Mouse (Mus musculus): ENCODE data around the gene Plxnb2. TPM values are rescaled to one million over a fixed set of nuclear protein-coding genes. Genes with fewer than 3 reads are reported as not detected.

Plxnb2 gene
- polyA plus RNA-seq, 1 experiment from 2014 or later = 157 TPM

DNA sequence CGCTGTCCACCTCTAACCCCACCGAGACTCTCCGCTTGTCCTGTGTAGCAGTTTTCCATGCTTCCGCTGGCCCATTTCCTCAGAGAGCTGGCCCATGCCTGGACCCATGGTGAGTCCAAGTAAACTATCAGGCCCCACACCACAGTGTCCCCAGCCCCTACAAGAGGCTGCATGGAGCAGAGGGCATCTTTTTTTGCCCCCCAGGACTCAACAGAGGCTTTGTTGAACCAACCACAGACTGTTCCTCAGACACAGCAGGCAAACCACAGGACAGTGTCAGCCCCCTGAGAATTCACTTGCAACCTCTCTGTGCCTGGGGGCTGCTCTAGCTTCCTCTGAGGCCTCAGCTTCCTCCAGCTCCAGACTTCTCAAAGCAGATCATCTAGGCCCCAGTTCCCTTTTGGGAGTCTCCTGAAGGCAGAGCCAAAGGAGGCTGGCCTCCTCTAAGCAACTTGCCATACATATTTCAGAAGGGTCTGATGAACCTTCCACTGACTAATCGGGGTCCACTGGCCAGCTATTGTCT is 9.0 kb downstream of the Plxnb2 start:
- H3K9ac ChIP-seq (replicated peaks) = no peak overlapping the region
- no peak overlapping the region for H3K4me3 ChIP-seq (replicated peaks)
- H3K4me2 ChIP-seq = no peak overlapping the region
- 94% methylated on average over 5 of the region's 5 CpGs for WGBS
- peaks cover 78% of the 10 kb centered on the region for H3K4me1 ChIP-seq (replicated peaks)
- no peaks in the 10 kb centered on the region for H3K9me3 ChIP-seq
- no peak for ATAC-seq (ENCODE audit: insufficient number of reproducible peaks, insufficient read depth, low FRiP score, low TSS enrichment, low read depth)
- H3K36me3 ChIP-seq = peaks cover 32% of the 10 kb centered on the region
- H3K27me3 ChIP-seq = no peaks in the 10 kb centered on the region
- no peak overlapping the region for H3K27ac ChIP-seq

GRCm38 (mm10) chr15:89170102-89170501 is 10.5 kb downstream of the Plxnb2 start:
- peaks cover 47% of the 10 kb centered on the region for H3K36me3 ChIP-seq
- peak overlapping the region; percentile 38; the same call in 1 of the 2 replicates for H3K4me2 ChIP-seq
- H3K9ac ChIP-seq (replicated peaks) = 0 out of 2 replicates have a peak overlapping the region, but pooled peaks have one; percentile 12

DNA sequence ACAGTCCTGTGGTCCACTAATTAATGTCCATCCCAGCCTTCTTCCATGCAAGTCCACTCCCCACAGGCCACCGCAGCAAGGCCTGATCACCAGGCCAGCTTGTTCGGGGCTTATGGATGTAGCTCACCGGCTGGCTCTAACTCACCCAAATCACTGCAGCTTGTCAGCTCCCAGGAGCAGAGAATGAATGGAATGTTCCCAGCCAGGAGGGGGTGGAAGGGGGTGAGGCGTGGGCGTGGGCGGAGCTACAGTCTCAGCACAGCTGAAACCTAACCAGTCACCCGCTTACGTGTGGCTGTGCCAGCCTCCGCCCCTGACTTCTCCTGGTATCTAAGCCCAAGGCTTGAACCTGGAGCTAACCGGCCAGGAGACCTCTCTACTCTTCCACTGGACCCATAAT is 11.2 kb downstream of the Plxnb2 start:
- WGBS = 7% methylated on average over 10 of the region's 10 CpGs
- Histone ChIP-seq H3K4me2 (peak overlapping the region; percentile 38), H3K4me3 (replicated peaks) (peak overlapping the region; percentile 6; the same call in 1 of the 2 replicates), H3K9ac (replicated peaks) (no peak overlapping the region), H3K36me3 (peaks cover 54% of the 10 kb centered on the region), H3K27ac (peak overlapping the region; percentile 77), H3K9me3 (no peaks in the 10 kb centered on the region), H3K4me1 (replicated peaks) (peaks cover 57% of the 10 kb centered on the region), H3K27me3 (no peaks in the 10 kb centered on the region)
- ATAC-seq (ENCODE audit: insufficient number of reproducible peaks, insufficient read depth, low FRiP score, low TSS enrichment, low read depth) = peak; percentile 69

More at GRCm38 (mm10) chr15:89170102-89170501, 10.5 kb downstream of the Plxnb2 start:
- Histone ChIP-seq H3K9me3 (no peaks in the 10 kb centered on the region), H3K4me3 (replicated peaks) (no peak overlapping the region), H3K27ac (peak overlapping the region; percentile 77), H3K4me1 (replicated peaks) (peaks cover 64% of the 10 kb centered on the region), H3K27me3 (no peaks in the 10 kb centered on the region)
- WGBS = 55% methylated on average over 3 of the region's 3 CpGs
- no peak for ATAC-seq (ENCODE audit: insufficient number of reproducible peaks, insufficient read depth, low FRiP score, low TSS enrichment, low read depth)

DNA sequence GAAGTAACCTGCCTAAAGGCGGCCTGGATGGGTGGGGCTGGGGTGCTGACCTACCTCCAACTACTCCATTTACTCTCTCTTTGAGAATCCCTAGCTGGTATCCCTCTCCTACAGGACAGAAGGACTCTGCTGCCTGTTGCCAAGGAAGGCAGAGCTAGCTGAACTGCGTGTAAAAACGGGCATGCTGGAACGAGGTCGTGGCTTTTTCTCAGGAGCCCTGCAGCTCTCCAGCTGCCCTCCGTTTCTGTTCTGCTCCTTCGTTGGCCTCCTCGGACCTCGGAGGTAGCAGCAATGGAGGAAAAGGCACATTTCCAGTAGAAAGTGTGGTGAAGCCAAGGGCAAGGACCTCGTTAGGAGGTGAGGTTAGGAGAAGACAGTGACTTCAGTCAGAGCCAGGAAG is 11.7 kb downstream of the Plxnb2 start:
- Histone ChIP-seq H3K9ac (replicated peaks) (no peak overlapping the region), H3K27ac (peak overlapping the region; percentile 77), H3K27me3 (no peaks in the 10 kb centered on the region), H3K9me3 (no peaks in the 10 kb centered on the region), H3K4me2 (peak overlapping the region; percentile 38), H3K4me1 (replicated peaks) (peaks cover 52% of the 10 kb centered on the region), H3K36me3 (peaks cover 59% of the 10 kb centered on the region), H3K4me3 (replicated peaks) (peak overlapping the region; percentile 6; the same call in 1 of the 2 replicates)
- ATAC-seq (ENCODE audit: insufficient number of reproducible peaks, insufficient read depth, low FRiP score, low TSS enrichment, low read depth) = no peak
- 57% methylated on average over 10 of the region's 10 CpGs for WGBS

DNA sequence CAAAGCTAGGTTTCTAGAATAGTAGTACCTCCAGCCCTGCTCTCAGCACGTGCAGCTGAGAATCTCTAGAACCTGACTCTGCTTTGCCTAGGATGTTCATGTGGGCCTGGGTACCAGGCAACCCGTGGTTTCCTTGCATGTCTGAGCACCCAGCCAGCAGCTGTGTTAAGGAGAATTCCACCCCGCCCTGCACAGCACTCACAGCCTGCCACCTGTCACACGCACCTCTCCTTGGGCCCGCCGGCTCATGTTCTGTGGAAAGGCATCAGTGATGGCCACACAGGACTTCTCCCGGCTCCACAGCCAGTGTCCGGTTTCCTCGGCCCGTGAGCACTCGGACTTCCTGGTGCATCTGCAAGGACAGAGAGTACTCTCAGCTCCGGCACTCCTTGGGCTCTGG is 15.1 kb downstream of the Plxnb2 start:
- Histone ChIP-seq H3K9ac (replicated peaks) (no peak overlapping the region), H3K4me2 (no peak overlapping the region), H3K36me3 (peaks cover 93% of the 10 kb centered on the region), H3K9me3 (no peaks in the 10 kb centered on the region), H3K4me1 (replicated peaks) (peaks cover 18% of the 10 kb centered on the region), H3K27ac (no peak overlapping the region), H3K4me3 (replicated peaks) (no peak overlapping the region), H3K27me3 (no peaks in the 10 kb centered on the region)
- no peak for ATAC-seq (ENCODE audit: insufficient number of reproducible peaks, insufficient read depth, low FRiP score, low TSS enrichment, low read depth)
- WGBS = 90% methylated on average over 12 of the region's 12 CpGs

DNA sequence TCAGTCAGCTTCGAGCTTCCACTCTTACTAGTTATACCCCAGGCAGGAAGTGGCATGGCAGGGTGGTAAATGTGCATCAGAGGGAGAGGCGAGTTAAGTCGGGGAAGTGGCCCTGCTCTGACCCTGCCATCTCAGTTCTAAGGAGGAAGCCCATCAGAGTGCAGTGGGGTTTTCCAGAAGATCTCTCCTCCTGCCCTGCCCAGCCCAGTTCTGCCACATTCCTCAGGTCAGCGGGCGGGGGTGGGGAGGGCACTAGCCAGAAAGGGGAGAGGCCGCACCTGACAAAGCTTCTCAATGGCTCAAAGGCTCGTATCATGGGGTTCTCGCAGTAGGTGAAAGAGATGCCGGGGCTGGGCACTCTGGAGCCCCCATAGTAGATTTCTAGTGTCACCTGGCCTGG is 19.2 kb downstream of the Plxnb2 start:
- H3K9me3 ChIP-seq = no peaks in the 10 kb centered on the region
- 85% methylated on average over 9 of the region's 9 CpGs for WGBS
- H3K9ac ChIP-seq (replicated peaks) = no peak overlapping the region
- no peak for ATAC-seq (ENCODE audit: insufficient number of reproducible peaks, insufficient read depth, low FRiP score, low TSS enrichment, low read depth)
- peaks cover 100% of the 10 kb centered on the region for H3K36me3 ChIP-seq
- H3K4me1 ChIP-seq (replicated peaks) = no peaks in the 10 kb centered on the region
- H3K4me3 ChIP-seq (replicated peaks) = no peak overlapping the region
- no peaks in the 10 kb centered on the region for H3K27me3 ChIP-seq
- no peak overlapping the region for H3K4me2 ChIP-seq
- no peak overlapping the region for H3K27ac ChIP-seq

- H3K4me3 ChIP-seq (replicated peaks) = no peak overlapping the region
- no peaks in the 10 kb centered on the region for H3K9me3 ChIP-seq
- no peak overlapping the region for H3K4me2 ChIP-seq
- H3K36me3 ChIP-seq = peaks cover 100% of the 10 kb centered on the region
- 95% methylated on average over 16 of the region's 16 CpGs for WGBS
- no peak for ATAC-seq (ENCODE audit: insufficient number of reproducible peaks, insufficient read depth, low FRiP score, low TSS enrichment, low read depth)
- H3K27ac ChIP-seq = no peak overlapping the region
- no peaks in the 10 kb centered on the region for H3K4me1 ChIP-seq (replicated peaks)
- H3K27me3 ChIP-seq = no peaks in the 10 kb centered on the region
- H3K9ac ChIP-seq (replicated peaks) = no peak overlapping the region
These were observed 22.1 kb downstream of the Plxnb2 start for GRCm38 (mm10) chr15:89158516-89158915.

- Histone ChIP-seq H3K27ac (no peak overlapping the region), H3K36me3 (peaks cover 96% of the 10 kb centered on the region), H3K27me3 (no peaks in the 10 kb centered on the region), H3K4me3 (replicated peaks) (no peak overlapping the region), H3K9me3 (no peaks in the 10 kb centered on the region), H3K4me1 (replicated peaks) (no peaks in the 10 kb centered on the region), H3K4me2 (no peak overlapping the region), H3K9ac (replicated peaks) (no peak overlapping the region)
- no peak for ATAC-seq (ENCODE audit: insufficient number of reproducible peaks, insufficient read depth, low FRiP score, low TSS enrichment, low read depth)
- 67% methylated on average over 7 of the region's 7 CpGs for WGBS
These were observed 22.6 kb downstream of the Plxnb2 start for GRCm38 (mm10) chr15:89157954-89158353.

GRCm38 (mm10) chr15:89152312-89152711 is 28.3 kb downstream of the Plxnb2 start:
- no peak for ATAC-seq (ENCODE audit: insufficient number of reproducible peaks, insufficient read depth, low FRiP score, low TSS enrichment, low read depth)
- no peak overlapping the region for H3K4me2 ChIP-seq

GRCm38 (mm10) chr15:89150041-89150390 is 30.6 kb downstream of the Plxnb2 start:
- no peak for ATAC-seq (ENCODE audit: insufficient number of reproducible peaks, insufficient read depth, low FRiP score, low TSS enrichment, low read depth)
- H3K27ac ChIP-seq = no peak overlapping the region
- peaks cover 17% of the 10 kb centered on the region for H3K36me3 ChIP-seq
- peaks cover 41% of the 10 kb centered on the region for H3K4me1 ChIP-seq (replicated peaks)
- WGBS = 2% methylated on average over 13 of the region's 13 CpGs
- H3K9me3 ChIP-seq = no peaks in the 10 kb centered on the region
- peak overlapping the region; percentile 98 for H3K4me2 ChIP-seq
- H3K9ac ChIP-seq (replicated peaks) = no peak overlapping the region
- peak overlapping the region; percentile 71 for H3K4me3 ChIP-seq (replicated peaks)
- H3K27me3 ChIP-seq = peaks cover 47% of the 10 kb centered on the region

More at GRCm38 (mm10) chr15:89152312-89152711, 28.3 kb downstream of the Plxnb2 start:
- Histone ChIP-seq H3K9me3 (no peaks in the 10 kb centered on the region), H3K4me1 (replicated peaks) (peaks cover 27% of the 10 kb centered on the region), H3K27me3 (peaks cover 26% of the 10 kb centered on the region), H3K4me3 (replicated peaks) (no peak overlapping the region), H3K36me3 (peaks cover 40% of the 10 kb centered on the region), H3K27ac (no peak overlapping the region), H3K9ac (replicated peaks) (no peak overlapping the region)

DNA sequence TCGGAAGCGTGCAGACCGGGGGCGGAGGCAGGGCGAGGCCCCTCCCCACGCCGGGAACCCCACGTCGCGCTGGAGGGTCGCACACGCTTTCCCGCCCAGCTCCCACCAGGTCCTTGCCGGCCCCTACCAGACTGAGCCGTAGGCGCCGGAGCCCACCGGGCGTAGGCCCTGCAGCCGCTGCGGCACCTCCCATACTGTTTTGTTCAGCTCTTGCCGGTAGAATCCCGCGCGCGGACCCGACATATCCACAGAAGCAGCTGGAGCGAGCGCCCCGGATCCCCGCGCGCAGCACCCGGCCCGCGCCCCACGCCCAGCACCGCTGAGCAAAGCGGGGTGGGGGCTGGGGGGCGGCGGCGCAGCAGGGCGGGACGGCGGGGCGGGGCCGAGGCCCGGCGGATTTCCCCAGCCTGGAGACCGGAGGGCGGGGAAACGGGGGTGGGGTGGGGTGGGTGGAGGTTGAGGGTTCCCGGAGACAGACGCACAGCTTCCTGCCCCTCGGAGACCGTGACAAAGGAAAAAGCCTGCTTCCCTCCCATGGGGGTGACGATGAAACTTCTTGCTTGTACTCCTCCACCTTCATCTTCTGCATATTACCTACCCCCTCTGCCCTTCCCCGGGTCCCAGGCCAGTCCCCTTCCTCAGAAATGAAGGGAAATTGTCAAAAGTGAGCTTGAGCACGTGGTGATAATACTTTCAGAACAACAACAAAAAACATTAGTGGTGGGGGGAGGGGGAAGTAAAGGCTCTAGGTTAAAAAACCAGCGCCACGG is 31.1 kb downstream of the Plxnb2 start, which contains the start of gene Mapk11:
Gene Mapk11, minus strand, starts transcription at position 358 of the 770 bp plus-strand sequence.
- H3K4me3 ChIP-seq (replicated peaks) = peak within 1 kb of the TSS; percentile 71
- under 1% methylated on average over 53 of the region's 61 CpGs for WGBS
- H3K27ac ChIP-seq = peak within 1 kb of the TSS; percentile 67
- ATAC-seq (ENCODE audit: insufficient number of reproducible peaks, insufficient read depth, low FRiP score, low TSS enrichment, low read depth) = peak; percentile 43; the same call in 1 of the 2 replicates
- H3K9me3 ChIP-seq = no peaks in the 10 kb centered on the region
- H3K27me3 ChIP-seq = peaks cover 50% of the 10 kb centered on the region
- peaks cover 11% of the 10 kb centered on the region for H3K36me3 ChIP-seq
- H3K4me2 ChIP-seq = peak within 1 kb of the TSS; percentile 98
- peaks cover 41% of the 10 kb centered on the region for H3K4me1 ChIP-seq (replicated peaks)
- H3K9ac ChIP-seq (replicated peaks) = peak within 1 kb of the TSS; percentile 72
